Mouse (Mus musculus) layer of hippocampus, postnatal 36 days (tissue): ENCODE results near the gene Traf3. TPM values are rescaled to one million over a fixed set of nuclear protein-coding genes. Genes with fewer than 3 reads are reported as not detected.

ENCODE experiments used
- DNase-seq, 2 experiments: peaks; one replicate each; pipeline ENCODE4 v3.0.0; 2022
- total RNA-seq, 2 experiments: library from RNA; stranded (reverse); gene quantifications; 2 replicates each; pipeline ENCODE4 v1.2.3; 2021

Traf3 gene
- total RNA-seq, 2 experiments from 2014 or later = 71.9 to 86.6 TPM

GRCm38 (mm10) chr12:111203945-111204344 is 37.8 kb downstream of the Traf3 start:
- DNase-seq = no peak

GRCm38 (mm10) chr12:111207641-111208040 is 41.5 kb downstream of the Traf3 start:
- no peak for DNase-seq

- DNase-seq = no peak
These were observed 45.6 kb downstream of the Traf3 start for GRCm38 (mm10) chr12:111211729-111212128.

- DNase-seq = no peak
These were observed 52.7 kb downstream of the Traf3 start for GRCm38 (mm10) chr12:111218867-111219266.

- no peak for DNase-seq
These were observed 59.1 kb downstream of the Traf3 start for GRCm38 (mm10) chr12:111225197-111225780.

GRCm38 (mm10) chr12:111227410-111227809 is 61.2 kb downstream of the Traf3 start:
- DNase-seq = no peak

GRCm38 (mm10) chr12:111228488-111228887 is 62.3 kb downstream of the Traf3 start:
- no peak for DNase-seq

GRCm38 (mm10) chr12:111230793-111231192 is 64.6 kb downstream of the Traf3 start:
- DNase-seq = no peak

GRCm38 (mm10) chr12:111233798-111234197 is 67.6 kb downstream of the Traf3 start:
- no peak for DNase-seq

GRCm38 (mm10) chr12:111234383-111234782 is 68.2 kb downstream of the Traf3 start:
- DNase-seq = no peak

GRCm38 (mm10) chr12:111235631-111236030 is 69.5 kb downstream of the Traf3 start:
- no peak for DNase-seq

GRCm38 (mm10) chr12:111237611-111238188 is 71.5 kb downstream of the Traf3 start:
- peak in 1 of 2 experiments; percentile 35 for DNase-seq

- DNase-seq = no peak
These were observed 72.2 kb downstream of the Traf3 start for GRCm38 (mm10) chr12:111238345-111238744.

- DNase-seq = peak in 1 of 2 experiments; percentile 34
These were observed 72.6 kb downstream of the Traf3 start for GRCm38 (mm10) chr12:111238778-111239177.

- no peak for DNase-seq
These were observed 73.8 kb downstream of the Traf3 start for GRCm38 (mm10) chr12:111239930-111240329.

- DNase-seq = no peak
These were observed 75.7 kb downstream of the Traf3 start for GRCm38 (mm10) chr12:111241916-111242315.

- DNase-seq = no peak
These were observed 76.2 kb downstream of the Traf3 start for GRCm38 (mm10) chr12:111242346-111242745.

GRCm38 (mm10) chr12:111243733-111244132 is 77.6 kb downstream of the Traf3 start:
- DNase-seq = no peak

GRCm38 (mm10) chr12:111245070-111245469 is 78.9 kb downstream of the Traf3 start:
- DNase-seq = no peak

- DNase-seq = no peak
These were observed 80.8 kb downstream of the Traf3 start for GRCm38 (mm10) chr12:111246808-111247464.

GRCm38 (mm10) chr12:111249095-111249494 is 82.9 kb downstream of the Traf3 start:
- DNase-seq = no peak

GRCm38 (mm10) chr12:111250116-111250515 is 83.9 kb downstream of the Traf3 start:
- DNase-seq = no peak

GRCm38 (mm10) chr12:111251227-111251626 is 85.1 kb downstream of the Traf3 start:
- no peak for DNase-seq

- no peak for DNase-seq
These were observed 97.5 kb downstream of the Traf3 start for GRCm38 (mm10) chr12:111263650-111264049.
